Mouse (Mus musculus) urinary bladder, postnatal 36 days (tissue): ENCODE measurements around the gene Adprhl2.
A peak's percentile ranks its signal among the peaks of the same experiment; 100 is the strongest.

Experiments
- DNase-seq, 2 experiments: peaks; one replicate each; pipeline ENCODE4 v3.0.0; 2022; ENCODE audit warnings: low spot score in 2 of 2, mixed read lengths in 1 of 2

Adprhl2 gene

DNA sequence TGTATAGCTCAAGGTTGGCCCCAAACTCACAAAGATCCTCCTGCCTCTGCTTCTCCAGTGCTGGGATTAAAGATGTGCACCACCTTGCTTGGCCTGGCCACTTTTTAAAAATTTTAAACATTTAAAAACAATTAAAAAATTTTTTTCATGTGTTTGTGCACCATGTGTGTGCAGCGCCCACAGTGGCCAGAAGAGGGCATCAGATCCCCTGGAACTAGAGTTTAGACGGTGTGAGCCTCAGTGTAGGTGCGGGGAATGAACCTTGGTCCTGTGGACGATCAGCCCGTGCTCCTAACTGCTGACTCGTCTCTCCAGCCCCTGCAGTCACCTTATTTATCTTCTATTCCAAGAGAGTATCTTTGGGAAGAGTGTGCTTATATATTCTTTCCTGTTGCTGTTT is 15.4 kb downstream of the Adprhl2 start:
- DNase-seq = no peak

- DNase-seq = no peak
These were observed 16.1 kb downstream of the Adprhl2 start for GRCm38 (mm10) chr4:126305428-126305827.

DNA sequence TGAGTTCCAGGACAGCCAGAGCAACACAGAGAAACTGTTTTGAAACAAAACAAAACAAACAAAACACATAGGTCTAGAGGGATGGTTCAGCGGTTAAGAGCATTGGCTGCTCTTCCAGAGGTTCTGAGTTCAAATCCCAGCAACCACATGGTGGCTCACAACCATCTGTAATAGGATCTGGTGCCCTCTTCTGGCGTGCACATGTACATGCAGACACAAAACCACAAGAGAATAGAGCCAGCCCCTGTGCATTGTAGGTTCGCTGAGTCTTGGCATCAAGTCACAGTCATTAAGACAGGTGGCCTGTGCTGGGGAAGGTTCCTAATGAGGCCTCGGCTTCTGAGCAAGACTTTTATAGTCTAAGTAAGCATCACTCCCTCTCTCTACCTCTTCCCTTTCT is 17.6 kb downstream of the Adprhl2 start:
- no peak for DNase-seq

DNA sequence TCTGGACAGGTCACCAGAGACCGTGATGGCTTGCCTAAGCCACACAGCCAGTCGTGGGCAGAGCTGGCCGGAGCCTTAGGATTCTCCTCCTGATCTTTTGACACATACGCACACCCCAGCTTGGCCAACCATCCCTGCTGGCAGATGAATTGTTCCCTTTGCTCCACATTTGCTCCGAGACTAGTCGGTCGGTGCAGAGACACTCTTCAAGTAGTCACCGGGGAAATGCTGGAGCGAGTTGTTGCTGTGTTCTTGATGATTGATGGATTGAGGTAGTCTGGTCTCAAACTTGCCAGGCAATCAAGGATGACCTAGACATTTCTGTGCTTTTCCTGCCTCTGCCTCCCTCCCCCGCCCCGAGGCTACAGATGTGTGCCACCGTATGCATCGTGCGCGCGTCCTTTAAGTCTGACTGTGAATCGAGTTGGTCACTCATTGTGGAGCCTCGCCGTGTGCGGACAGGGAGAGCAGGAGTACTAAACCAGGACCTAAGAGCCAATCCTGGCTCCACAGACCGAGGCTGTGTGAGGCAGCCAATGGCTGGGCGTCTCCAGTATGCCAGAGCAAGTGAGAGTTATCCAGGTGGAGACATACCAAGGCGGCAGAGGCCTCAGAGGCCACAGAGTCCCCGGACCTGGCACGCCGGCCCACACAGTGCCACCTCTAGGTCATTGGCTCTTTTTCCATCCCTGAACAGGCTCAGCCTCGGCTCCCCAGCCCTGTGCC is 19.8 kb downstream of the Adprhl2 start:
- DNase-seq = no peak

DNA sequence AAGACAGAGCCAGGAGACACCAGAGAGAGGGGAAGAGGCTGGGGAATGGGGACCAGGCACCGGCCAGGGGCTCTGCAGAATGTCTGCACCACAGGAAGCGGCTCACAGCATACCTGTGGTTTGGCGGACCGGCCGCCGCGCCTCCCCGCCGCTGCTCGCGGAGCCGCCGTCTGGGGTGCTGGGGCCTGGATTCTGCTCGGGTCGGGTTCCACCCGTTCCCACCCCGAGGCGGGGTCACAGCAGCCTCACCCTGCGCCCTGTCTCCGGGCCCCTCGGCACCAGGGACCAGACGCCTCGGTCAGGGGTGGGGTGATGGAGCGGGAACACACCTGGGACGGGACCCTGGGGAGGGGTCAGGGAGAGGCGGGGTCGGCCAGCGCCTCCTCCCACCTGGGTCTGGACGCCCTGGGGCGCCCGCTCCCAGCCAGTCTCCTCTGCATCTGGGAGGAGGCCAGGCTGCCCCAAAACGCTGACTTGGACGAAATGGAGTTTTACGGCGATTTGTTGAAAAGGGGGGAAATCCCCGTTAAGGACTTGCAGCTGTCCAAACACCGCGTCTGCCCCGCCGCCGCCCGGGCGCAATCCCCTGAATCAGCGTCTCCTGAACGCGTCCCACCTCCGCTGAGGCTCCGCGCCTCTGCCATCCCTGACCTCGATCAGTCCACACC is 20.5 kb downstream of the Adprhl2 start:
- no peak for DNase-seq

GRCm38 (mm10) chr4:126296617-126297101 is 24.8 kb downstream of the Adprhl2 start:
- DNase-seq = peak; percentile 58 to 76

- no peak for DNase-seq
These were observed 25.6 kb downstream of the Adprhl2 start for GRCm38 (mm10) chr4:126295937-126296336.

DNA sequence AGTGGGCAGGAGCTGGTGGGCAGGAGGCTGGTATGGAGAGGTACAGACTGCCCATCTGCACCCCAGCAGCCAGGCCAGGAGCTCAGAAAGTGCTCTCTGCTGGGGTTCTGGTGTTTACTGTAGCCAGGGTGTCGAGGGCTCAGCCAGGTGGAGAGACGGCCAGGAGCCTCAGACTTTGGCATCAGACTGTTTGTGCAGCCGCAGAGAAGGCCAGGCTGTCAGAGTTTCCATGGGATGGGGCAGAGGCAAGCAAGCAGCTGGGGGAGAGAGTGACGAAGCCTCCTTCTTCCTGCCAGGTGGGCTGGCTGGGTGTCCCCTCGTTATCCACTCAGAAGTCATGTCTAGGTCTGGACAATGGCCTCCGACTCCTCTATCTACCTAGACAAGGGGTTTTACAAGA is 26.4 kb downstream of the Adprhl2 start:
- no peak for DNase-seq

GRCm38 (mm10) chr4:126291196-126291595 is 30.3 kb downstream of the Adprhl2 start:
- no peak for DNase-seq

DNA sequence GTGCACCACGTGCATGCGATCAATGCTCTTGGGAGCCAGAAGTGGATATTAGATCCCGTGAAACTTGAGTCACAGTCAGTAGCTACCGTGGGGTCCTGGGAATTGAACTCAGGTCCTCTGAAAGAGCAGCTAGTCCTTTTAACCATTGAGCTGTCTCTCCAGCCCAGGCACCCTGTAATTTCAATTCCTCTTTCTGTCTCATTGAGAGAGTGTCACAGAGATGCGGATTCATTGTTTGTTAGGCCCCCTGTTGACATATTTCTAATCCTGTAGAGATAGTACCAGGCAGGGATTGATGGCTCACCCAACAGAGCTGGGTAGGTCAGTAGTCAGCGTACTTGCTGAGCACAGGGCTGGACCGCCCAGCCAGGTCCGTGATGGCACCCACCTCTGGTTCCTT is 31.2 kb downstream of the Adprhl2 start:
- no peak for DNase-seq

DNA sequence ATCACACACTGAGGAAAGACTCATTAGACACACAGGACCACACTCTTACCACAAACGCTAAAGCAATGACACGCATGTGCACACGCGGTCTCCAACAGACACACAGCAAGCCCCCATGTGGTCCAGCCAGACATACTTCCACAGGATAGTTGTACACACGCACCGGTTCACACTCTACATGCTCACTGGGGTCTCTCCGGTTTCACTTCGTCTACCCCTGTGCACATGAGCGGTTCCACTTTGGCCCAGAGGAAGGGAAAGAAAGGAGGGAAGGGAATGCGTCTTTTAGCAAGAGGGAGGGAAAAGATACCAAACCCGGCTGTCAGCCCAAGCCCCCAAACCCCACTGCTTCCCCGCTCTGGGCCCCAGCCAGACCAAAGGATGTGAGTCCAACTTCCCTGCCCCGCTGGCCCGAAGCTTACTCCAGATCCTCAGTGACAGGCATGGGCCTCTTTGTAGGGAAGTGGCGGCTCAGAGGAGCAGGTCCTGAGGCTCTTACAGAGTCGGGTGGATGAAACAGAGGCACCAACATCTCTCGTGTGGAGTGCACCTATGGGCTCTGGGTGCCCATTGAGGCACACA is 33.3 kb downstream of the Adprhl2 start:
- no peak for DNase-seq

GRCm38 (mm10) chr4:126287302-126287995 is 34.1 kb downstream of the Adprhl2 start:
- DNase-seq = no peak

DNA sequence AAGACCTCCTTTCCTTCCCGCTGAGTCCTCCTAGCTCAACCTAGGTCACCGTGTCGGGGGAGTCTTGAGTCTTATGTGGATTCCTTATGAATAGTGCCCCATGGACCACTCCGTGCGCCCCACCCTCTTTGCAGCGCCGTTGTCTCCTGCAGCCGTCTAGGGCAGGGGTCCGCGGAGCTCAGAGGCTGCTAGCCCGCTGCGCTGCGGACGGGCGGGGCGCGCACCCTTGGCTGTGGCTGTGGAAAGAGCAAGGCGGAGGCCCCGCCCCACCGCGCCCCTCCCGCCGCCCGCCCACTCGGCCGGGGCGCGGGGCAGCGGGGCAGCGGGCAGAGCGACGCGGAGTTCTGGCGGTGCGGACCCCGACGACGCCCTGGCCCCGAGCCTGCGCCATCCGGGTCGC is 35.0 kb downstream of the Adprhl2 start, which contains the start of gene Col8a2:
Gene Col8a2 (plus strand): TSS at position 302 of the 400 bp plus-strand sequence.
- DNase-seq = no peak

DNA sequence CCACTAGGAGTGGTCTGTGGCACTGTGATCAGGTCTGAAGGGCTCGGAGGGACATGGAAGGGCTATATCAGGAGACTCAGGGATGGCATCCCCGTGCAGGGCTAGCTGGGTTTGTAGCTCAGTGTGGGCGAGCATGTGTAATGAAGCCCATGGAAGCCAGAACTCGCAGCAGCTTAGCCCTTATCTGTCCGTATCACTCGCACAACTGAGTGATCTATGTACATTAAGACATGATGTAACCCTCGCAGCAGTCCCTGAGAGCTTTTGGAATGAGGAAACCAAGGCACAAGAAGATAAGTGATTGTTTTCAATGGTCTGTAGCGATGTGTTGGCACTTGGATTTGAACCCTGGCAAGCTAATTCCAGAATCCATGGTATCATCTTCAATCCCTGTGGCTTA is 37.9 kb downstream of the Adprhl2 start:
- DNase-seq = no peak

- DNase-seq = no peak
These were observed 39.8 kb downstream of the Adprhl2 start for GRCm38 (mm10) chr4:126281706-126282105.

GRCm38 (mm10) chr4:126278961-126279360 is 42.5 kb downstream of the Adprhl2 start:
- DNase-seq = no peak

DNA sequence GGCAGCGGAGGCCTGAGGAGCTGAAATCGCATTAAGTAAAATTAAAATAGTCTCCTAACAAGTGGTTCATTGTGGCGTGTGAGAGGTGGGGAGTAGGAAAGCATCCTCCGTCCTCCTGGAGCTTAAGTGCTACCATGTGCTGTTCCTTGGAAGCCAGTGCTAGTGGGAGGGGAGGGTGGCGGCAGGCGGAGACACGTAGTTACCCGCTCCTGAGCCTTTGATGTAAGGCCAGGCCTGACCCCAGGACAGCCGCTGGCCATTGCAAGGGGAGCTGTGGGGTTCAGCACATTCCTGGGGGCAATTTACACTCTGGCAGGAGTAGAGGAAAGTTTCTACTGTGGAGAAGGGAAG is 43.0 kb downstream of the Adprhl2 start:
- DNase-seq = no peak

DNA sequence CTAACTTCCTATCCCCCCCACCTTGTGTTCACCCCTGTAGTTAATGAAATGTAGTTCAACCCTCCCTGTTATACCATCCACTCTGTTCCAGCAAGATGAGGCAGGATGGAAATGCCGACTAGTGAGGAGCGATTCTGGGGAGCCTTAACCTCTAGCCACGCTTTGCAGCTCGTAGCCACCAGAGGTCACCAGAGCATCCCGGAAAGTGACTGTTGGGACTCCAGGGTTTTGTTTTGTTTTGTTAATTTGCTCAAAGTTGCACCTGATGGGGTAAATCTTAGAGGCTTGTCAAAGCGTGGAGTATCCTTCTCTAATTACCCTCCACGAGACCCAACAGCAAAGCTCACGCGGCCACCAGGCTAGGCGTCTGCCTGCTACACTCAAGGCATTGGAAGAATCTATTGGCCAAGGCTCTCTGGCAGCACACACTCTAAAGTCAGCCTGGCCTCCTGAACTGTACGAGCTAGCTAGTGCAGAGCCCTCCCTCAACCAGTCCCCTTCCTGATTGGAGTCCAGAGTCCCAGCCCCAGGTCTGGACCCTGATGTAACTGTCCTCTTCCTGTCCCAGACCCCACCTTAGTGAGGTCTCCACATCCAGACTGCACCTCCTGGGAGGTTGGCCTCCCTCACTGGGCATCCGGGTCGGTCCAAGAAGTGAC is 43.5 kb downstream of the Adprhl2 start:
- DNase-seq = peak; percentile 34 to 50

DNA sequence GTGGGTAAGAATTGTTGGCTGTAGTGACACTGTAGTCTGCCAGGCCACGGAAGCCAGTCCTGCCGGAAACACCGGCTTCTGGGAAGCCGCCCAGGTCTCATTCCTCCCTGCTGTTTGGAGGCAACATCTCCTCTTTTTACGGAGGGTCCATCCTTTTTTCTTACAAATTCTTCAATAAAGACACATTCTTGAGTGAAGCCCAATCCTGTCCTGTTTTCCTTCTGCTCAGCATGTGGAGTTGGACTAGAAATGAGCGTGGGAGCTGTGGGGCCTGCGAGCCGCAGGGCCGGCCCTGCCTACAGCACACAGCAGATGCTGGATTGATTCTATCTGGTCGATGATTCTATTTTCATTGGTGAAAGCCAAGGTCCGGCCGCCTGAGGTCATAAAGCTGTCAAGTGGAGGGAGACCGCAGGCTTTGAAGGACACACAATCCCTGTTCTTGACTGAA is 45.8 kb downstream of the Adprhl2 start:
- DNase-seq = no peak

DNA sequence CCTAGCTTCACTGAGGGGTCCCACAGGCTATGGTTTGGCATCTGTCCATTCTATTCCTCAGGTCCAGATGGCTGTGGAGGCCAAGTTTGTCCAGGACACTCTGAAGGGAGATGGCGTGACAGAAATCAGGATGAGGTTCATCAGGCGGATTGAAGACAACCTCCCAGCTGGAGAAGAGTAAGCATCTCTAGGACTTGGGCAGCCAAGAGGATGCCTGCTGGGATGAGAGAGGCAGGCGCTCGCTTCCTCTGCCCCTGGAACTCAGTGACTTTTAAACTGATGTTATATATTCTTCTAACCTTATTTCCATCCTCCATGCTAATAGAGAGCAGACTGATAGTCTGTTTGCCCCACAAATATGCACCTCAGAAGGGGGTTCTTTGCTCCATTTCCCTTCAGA is 46.4 kb downstream of the Adprhl2 start:
- no peak for DNase-seq

DNA sequence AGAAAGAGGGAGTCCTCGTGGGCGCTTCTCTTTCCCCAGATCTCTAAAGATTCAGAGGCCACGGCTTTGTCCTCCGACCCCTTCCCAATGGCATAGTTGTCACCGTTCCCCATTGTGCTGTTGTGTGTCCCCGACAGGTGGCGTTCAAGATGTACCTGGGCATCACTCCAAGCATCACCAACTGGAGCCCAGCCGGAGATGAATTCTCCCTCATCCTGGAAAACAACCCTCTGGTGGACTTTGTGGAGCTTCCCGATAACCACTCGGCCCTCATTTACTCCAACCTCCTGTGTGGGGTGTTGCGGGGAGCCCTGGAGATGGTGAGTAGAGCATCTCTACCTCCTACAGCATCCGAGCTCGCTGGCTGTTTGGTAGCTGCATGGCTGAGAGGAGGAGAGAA is 47.8 kb downstream of the Adprhl2 start:
- no peak for DNase-seq

DNA sequence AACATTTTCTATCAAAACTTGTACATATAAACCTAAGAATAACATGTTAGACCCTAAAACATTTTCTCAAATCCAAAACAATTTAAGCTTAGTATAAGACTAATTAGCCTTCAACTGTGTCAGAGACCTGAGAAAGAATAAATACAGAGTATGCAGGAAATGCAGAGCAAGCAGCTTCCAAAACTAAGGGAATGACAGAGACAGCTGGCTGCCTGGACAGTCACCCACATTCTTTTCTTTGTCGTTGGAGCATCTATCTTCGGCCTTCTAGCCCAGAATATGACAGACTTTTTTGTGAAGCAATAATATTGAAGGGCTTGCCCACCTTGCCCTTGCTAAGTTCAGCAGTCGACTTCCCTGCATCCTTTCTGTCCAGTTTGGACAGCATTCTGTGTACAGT is 52.2 kb downstream of the Adprhl2 start:
- no peak for DNase-seq
